Mouse (Mus musculus) ovary, postnatal 14 days (tissue): Measurements from ENCODE around the gene Pon1.
A peak's percentile ranks its signal among the peaks of the same experiment; 100 is the strongest.

ENCODE experiments used
- DNase-seq: peaks from one replicate; pipeline ENCODE4 v3.0.0; 2022; ENCODE audit warnings: low spot score

Gene Pon1

GRCm38 (mm10) chr6:5177967-5178891 is 15.5 kb downstream of the Pon1 start:
- no peak for DNase-seq

DNA sequence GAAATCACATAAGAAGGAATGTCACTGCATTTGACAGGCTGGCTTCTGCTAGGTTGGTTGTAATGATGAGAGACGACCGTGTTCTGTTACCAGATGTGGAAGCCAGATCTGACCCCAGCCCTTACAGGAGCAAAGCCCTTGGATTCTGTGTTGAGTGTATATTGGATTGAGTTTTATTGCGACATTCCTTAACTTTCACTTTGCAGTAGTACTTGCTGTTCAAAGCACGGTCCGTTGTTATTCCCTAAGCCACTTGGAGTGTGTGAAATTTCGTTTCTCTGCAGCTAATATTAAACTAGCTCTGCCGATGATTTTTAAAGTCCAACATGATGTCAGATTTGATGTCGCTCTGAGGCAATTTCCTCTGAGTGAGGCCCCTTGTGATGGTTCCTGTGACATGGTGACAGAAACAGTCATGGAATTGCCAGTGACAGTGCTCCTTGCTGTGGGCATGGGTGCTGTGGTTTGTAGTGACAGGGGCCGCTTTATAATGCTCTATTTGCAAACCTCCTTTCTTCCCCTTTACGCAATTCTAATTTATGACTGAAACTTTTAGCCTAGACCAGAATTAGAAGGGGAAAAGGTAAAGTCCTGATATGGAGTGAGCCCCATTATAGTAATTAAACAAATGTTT is 19.4 kb downstream of the Pon1 start:
- DNase-seq, result no peak

DNA sequence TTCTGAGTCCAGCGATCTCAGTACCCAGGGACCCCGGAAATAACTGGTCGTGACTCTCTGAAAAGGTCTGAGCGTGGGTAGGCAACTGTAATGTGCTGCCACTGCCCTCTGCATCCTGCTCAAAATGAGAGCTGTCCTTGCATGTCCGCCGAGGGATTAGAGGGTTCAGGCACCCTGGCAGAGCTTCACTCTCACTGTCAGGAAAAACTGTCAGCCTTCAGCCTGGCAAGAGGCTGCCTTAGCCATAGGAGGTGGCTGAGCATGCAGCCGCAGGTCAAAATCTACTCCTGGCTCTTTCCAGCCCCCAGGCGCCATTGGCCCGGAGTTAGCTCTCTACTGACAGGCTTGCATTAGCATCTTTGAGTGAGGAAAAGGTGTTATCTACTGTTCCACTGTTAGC is 21.2 kb downstream of the Pon1 start:
- DNase-seq, result no peak

DNA sequence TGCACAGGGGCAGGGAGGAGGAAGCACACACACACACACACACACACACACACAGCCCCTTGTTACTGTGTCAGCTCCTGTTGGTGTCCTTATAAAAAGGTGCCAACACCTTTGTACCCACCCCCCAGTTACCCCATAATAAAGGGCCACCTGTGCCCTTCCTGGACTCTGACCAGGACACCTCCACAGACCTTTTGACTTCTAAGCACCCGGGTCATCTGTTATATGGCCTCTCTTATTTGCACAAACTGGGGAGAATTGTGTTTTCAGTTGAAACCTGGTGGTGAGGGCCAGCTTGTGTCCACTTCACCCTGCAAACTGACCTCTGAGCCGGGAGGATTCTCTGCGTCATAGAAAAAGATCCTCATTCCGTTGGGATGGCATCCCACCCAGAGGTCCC is 22.3 kb downstream of the Pon1 start:
- no peak for DNase-seq

DNA sequence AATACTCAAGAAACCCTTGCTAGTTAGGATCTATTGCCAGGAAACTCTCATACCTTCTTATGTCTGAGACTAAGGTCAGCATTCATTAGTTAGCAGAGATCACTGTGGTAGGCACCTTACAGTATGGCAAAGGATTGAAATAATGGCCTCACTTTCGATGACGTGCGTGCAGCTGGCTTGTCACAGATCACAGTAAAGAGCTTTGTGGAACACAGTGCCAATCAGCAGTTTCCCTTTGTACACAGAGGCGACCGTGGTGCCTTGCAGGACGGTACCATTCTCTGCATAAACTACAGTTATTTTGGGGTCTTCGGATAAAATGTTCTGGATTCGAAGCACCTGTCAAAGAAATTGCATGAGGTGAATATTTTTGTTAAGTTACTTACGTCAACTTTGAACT is 25.6 kb downstream of the Pon1 start:
- no peak for DNase-seq

- no peak for DNase-seq
These were observed 26.6 kb downstream of the Pon1 start for GRCm38 (mm10) chr6:5167051-5167677.

GRCm38 (mm10) chr6:5164855-5165254 is 28.9 kb downstream of the Pon1 start:
- no peak for DNase-seq

DNA sequence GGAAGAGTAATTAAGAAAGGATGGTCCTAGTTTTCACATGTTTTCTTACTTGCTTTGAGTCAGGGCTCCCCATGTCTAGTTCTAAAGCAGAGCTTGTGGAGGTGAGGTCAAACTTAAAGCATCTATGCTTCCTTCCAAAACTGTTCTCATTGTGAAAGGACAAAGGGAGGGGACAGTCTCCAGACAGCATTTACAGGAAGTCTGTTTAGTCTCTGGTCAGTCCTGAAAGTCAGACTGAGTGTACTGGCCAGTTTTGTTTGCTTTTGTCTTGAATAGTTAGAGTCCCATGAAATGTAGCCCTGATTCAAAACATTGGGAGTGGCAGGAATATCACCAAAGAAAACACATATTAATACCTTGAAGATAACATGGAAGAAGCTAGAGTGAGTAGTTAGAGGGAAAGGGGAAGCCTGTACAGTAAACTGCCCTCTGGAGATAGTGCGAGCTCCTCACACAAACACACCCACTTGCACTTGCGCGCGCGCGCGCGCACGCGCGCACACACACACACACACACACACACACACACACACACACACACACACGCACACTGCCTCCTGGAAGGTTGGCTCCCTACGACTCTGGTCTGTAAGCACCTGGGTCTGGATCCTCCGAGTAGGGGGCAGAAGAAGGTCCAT is 30.1 kb downstream of the Pon1 start:
- DNase-seq, result no peak

- no peak for DNase-seq
These were observed 31.7 kb downstream of the Pon1 start for GRCm38 (mm10) chr6:5162052-5162451.

GRCm38 (mm10) chr6:5159385-5159791 is 34.4 kb downstream of the Pon1 start:
- no peak for DNase-seq

GRCm38 (mm10) chr6:5156541-5157425 is 37.0 kb downstream of the Pon1 start:
- DNase-seq, result no peak

- no peak for DNase-seq
These were observed 38.3 kb downstream of the Pon1 start for GRCm38 (mm10) chr6:5155313-5155927.

DNA sequence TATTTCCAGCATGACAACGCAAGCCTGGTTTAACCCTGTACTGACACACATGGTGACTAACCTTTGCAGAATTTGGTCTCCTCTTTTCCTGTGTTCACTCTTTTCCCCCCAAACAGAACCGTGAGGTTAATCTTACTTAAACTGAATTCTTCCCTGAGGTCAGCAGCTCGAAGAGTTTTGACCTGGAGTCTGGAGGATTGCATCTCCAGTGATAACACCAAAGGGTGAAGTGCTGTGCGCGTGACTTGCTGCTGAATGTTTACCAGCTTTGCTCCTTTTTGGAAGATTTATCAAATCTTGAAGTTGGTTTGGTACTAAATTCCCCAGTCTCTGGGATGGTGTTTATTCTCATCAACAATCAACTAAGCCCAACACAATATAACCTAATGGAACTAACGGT is 39.0 kb downstream of the Pon1 start:
- DNase-seq, result no peak

DNA sequence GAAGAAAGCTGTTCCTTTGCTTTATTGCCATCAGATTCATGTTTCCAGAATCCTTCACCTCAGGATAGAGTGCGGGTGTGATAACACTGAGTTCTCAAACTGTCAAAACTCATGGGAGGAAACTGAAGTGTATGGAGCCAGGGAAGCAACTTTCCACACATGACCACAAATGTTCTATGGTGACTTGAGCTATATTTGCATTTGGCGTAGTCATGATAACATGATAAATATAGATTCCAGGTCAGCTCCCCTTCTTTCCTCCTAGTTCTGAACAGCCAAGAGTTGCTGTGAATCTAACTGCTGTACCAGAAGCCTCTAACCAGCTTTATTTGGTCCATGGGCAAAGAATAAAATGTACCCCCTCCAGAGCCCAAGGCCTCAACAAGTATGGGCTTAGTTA is 41.6 kb downstream of the Pon1 start:
- no peak for DNase-seq

GRCm38 (mm10) chr6:5151171-5151570 is 42.6 kb downstream of the Pon1 start:
- peak; percentile 7 for DNase-seq

GRCm38 (mm10) chr6:5149941-5150340 is 43.8 kb downstream of the Pon1 start:
- no peak for DNase-seq

DNA sequence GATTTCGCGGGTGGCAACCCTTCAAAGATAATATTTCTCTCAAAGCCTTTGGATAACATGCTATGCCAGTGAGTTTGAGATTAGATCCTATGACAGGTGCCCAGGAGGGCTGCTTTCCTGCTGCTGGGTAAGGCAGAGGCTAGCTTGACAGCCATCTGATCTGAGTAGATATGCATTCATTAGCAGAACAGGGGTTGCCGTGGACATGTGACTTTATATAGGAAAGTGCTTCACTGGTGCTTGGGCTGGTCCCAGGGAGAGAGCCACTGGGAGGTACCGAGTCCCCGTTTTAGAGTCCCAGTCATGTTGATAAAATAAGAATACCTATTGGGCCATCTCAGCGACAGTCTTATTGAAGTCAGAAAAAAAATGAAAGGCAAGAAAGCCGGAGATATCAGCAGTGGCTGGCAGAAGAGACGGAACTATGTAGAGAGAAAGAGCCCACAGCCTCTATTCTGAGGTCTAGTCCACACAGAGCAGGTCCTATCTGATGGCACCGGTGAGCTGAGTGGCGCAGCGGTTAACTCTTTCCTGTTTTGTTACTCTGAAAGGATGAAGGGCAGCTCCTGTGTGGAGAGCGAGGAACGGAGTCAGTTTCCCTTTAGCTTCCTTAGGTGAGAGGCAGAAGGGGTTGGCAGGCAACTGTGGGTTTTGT is 46.1 kb downstream of the Pon1 start:
- DNase-seq, result no peak

- no peak for DNase-seq
These were observed 54.1 kb downstream of the Pon1 start for GRCm38 (mm10) chr6:5139666-5140065.

- no peak for DNase-seq
These were observed 54.7 kb downstream of the Pon1 start for GRCm38 (mm10) chr6:5138875-5139631.

DNA sequence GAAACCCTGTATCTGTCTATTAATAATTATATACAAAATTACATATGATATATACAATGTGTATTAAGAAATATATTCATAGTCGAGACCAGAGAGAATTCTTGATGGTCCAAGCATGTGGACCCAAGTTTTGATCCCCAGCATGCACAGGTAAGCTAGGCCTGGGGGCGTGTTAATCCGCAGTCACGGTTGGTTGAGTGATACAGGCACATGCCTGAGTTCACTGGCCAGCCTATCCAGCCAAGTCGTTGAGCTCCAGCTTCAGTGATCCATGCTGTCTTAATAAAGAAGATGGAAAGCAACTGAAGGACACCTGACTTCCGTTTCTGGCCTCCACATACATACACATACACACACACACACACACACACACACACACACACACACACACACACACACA is 57.7 kb downstream of the Pon1 start:
- no peak for DNase-seq
